Mouse (Mus musculus): Measurements from ENCODE around the gene Fbrsl1. TPM values are rescaled to one million over a fixed set of nuclear protein-coding genes. Genes with fewer than 3 reads are reported as not detected.

The Fbrsl1 gene
- polyA plus RNA-seq, 1 experiment from 2014 or later: 16.7 TPM

GRCm38 (mm10) chr5:110390631-110391030 is 57.7 kb downstream of the Fbrsl1 start:
- 74% methylated on average over 4 of the region's 4 CpGs for WGBS
- no peaks in the 10 kb centered on the region for H3K36me3 ChIP-seq (ENCODE audit: control insufficient read depth, insufficient read depth, low read length)
- no peak overlapping the region for H3K9ac ChIP-seq (ENCODE audit: low read depth, low read length)
- 0 out of 2 replicates have a peak overlapping the region, but pooled peaks have one; percentile 37 for H3K27ac ChIP-seq (ENCODE audit: low read depth, low read length)
- H3K9me3 ChIP-seq (ENCODE audit: control insufficient read depth, low read length): no peaks in the 10 kb centered on the region
- no peak overlapping the region for H3K4me3 ChIP-seq (ENCODE audit: low read length)
- peaks cover 12% of the 10 kb centered on the region for H3K4me1 ChIP-seq (ENCODE audit: control insufficient read depth, insufficient read depth, low read length)
- no peak for ATAC-seq (ENCODE audit: low FRiP score, low TSS enrichment)
- no peaks in the 10 kb centered on the region for H3K27me3 ChIP-seq (ENCODE audit: control insufficient read depth, insufficient read depth, low read length)
- H3K4me2 ChIP-seq (replicated peaks; ENCODE audit: low read depth, low read length): no peak overlapping the region

- ATAC-seq (ENCODE audit: low FRiP score, low TSS enrichment): 0 out of 2 replicates have a peak, but pooled peaks have one; percentile 0
- Histone ChIP-seq H3K27me3 (ENCODE audit: control insufficient read depth, insufficient read depth, low read length) (no peaks in the 10 kb centered on the region), H3K36me3 (ENCODE audit: control insufficient read depth, insufficient read depth, low read length) (no peaks in the 10 kb centered on the region), H3K4me1 (ENCODE audit: control insufficient read depth, insufficient read depth, low read length) (peaks cover 13% of the 10 kb centered on the region), H3K4me3 (ENCODE audit: low read length) (peak overlapping the region; percentile 74), H3K9ac (ENCODE audit: low read depth, low read length) (peak overlapping the region; percentile 67; the same call in 1 of the 2 replicates), H3K9me3 (ENCODE audit: control insufficient read depth, low read length) (no peaks in the 10 kb centered on the region), H3K27ac (ENCODE audit: low read depth, low read length) (no peak overlapping the region), H3K4me2 (replicated peaks; ENCODE audit: low read depth, low read length) (peak overlapping the region; percentile 60)
- 15% methylated on average over 8 of the region's 8 CpGs for WGBS
Observed at GRCm38 (mm10) chr5:110387332-110387731, 61.0 kb downstream of the Fbrsl1 start.

GRCm38 (mm10) chr5:110386371-110387330 is 61.7 kb downstream of the Fbrsl1 start:
- H3K36me3 ChIP-seq (ENCODE audit: control insufficient read depth, insufficient read depth, low read length): no peaks in the 10 kb centered on the region
- H3K9ac ChIP-seq (ENCODE audit: low read depth, low read length): peak overlapping the region; percentile 67
- under 1% methylated on average over 90 of the region's 90 CpGs for WGBS
- no peaks in the 10 kb centered on the region for H3K27me3 ChIP-seq (ENCODE audit: control insufficient read depth, insufficient read depth, low read length)
- H3K27ac ChIP-seq (ENCODE audit: low read depth, low read length): no peak overlapping the region
- H3K9me3 ChIP-seq (ENCODE audit: control insufficient read depth, low read length): no peaks in the 10 kb centered on the region
- peak overlapping the region; percentile 60 for H3K4me2 ChIP-seq (replicated peaks; ENCODE audit: low read depth, low read length)
- H3K4me1 ChIP-seq (ENCODE audit: control insufficient read depth, insufficient read depth, low read length): peaks cover 13% of the 10 kb centered on the region
- ATAC-seq (ENCODE audit: low FRiP score, low TSS enrichment): peak; percentile 88
- peak overlapping the region; percentile 74 for H3K4me3 ChIP-seq (ENCODE audit: low read length)

GRCm38 (mm10) chr5:110385263-110385662 is 63.0 kb downstream of the Fbrsl1 start:
- Histone ChIP-seq H3K27ac (ENCODE audit: low read depth, low read length) (no peak overlapping the region), H3K36me3 (ENCODE audit: control insufficient read depth, insufficient read depth, low read length) (no peaks in the 10 kb centered on the region), H3K4me3 (ENCODE audit: low read length) (no peak overlapping the region; the same call in 1 of the 2 replicates), H3K4me1 (ENCODE audit: control insufficient read depth, insufficient read depth, low read length) (peaks cover 13% of the 10 kb centered on the region), H3K9me3 (ENCODE audit: control insufficient read depth, low read length) (no peaks in the 10 kb centered on the region), H3K9ac (ENCODE audit: low read depth, low read length) (no peak overlapping the region), H3K4me2 (replicated peaks; ENCODE audit: low read depth, low read length) (peak overlapping the region; percentile 60; the same call in 1 of the 2 replicates), H3K27me3 (ENCODE audit: control insufficient read depth, insufficient read depth, low read length) (no peaks in the 10 kb centered on the region)
- no peak for ATAC-seq (ENCODE audit: low FRiP score, low TSS enrichment)
- WGBS: 62% methylated on average over 4 of the region's 4 CpGs

- H3K36me3 ChIP-seq (ENCODE audit: control insufficient read depth, insufficient read depth, low read length): peaks cover 1% of the 10 kb centered on the region; the same call in 1 of the 2 replicates
- H3K4me3 ChIP-seq (ENCODE audit: low read length): no peak overlapping the region
- H3K4me1 ChIP-seq (ENCODE audit: control insufficient read depth, insufficient read depth, low read length): peaks cover 13% of the 10 kb centered on the region
- ATAC-seq (ENCODE audit: low FRiP score, low TSS enrichment): no peak
- no peak overlapping the region for H3K27ac ChIP-seq (ENCODE audit: low read depth, low read length)
- no peaks in the 10 kb centered on the region for H3K9me3 ChIP-seq (ENCODE audit: control insufficient read depth, low read length)
- WGBS: 87% methylated on average over 6 of the region's 6 CpGs
- H3K9ac ChIP-seq (ENCODE audit: low read depth, low read length): no peak overlapping the region
- no peaks in the 10 kb centered on the region for H3K27me3 ChIP-seq (ENCODE audit: control insufficient read depth, insufficient read depth, low read length)
- no peak overlapping the region for H3K4me2 ChIP-seq (replicated peaks; ENCODE audit: low read depth, low read length)
Observed at GRCm38 (mm10) chr5:110384491-110384890, 63.8 kb downstream of the Fbrsl1 start.

- no peaks in the 10 kb centered on the region for H3K4me1 ChIP-seq (ENCODE audit: control insufficient read depth, insufficient read depth, low read length)
- H3K36me3 ChIP-seq (ENCODE audit: control insufficient read depth, insufficient read depth, low read length): peaks cover 39% of the 10 kb centered on the region
- H3K4me3 ChIP-seq (ENCODE audit: low read length): no peak overlapping the region
- H3K9me3 ChIP-seq (ENCODE audit: control insufficient read depth, low read length): no peaks in the 10 kb centered on the region
- no peak for ATAC-seq (ENCODE audit: low FRiP score, low TSS enrichment)
- 75% methylated on average over 4 of the region's 4 CpGs for WGBS
- H3K9ac ChIP-seq (ENCODE audit: low read depth, low read length): no peak overlapping the region
- H3K27me3 ChIP-seq (ENCODE audit: control insufficient read depth, insufficient read depth, low read length): no peaks in the 10 kb centered on the region
- no peak overlapping the region for H3K4me2 ChIP-seq (replicated peaks; ENCODE audit: low read depth, low read length)
- no peak overlapping the region for H3K27ac ChIP-seq (ENCODE audit: low read depth, low read length)
Observed at GRCm38 (mm10) chr5:110379823-110380222, 68.5 kb downstream of the Fbrsl1 start.

GRCm38 (mm10) chr5:110379086-110379485 is 69.2 kb downstream of the Fbrsl1 start:
- H3K4me2 ChIP-seq (replicated peaks; ENCODE audit: low read depth, low read length): no peak overlapping the region
- no peaks in the 10 kb centered on the region for H3K4me1 ChIP-seq (ENCODE audit: control insufficient read depth, insufficient read depth, low read length)
- peaks cover 42% of the 10 kb centered on the region for H3K36me3 ChIP-seq (ENCODE audit: control insufficient read depth, insufficient read depth, low read length)
- H3K9me3 ChIP-seq (ENCODE audit: control insufficient read depth, low read length): no peaks in the 10 kb centered on the region
- H3K4me3 ChIP-seq (ENCODE audit: low read length): no peak overlapping the region
- 91% methylated on average over 15 of the region's 15 CpGs for WGBS
- H3K9ac ChIP-seq (ENCODE audit: low read depth, low read length): no peak overlapping the region
- H3K27me3 ChIP-seq (ENCODE audit: control insufficient read depth, insufficient read depth, low read length): no peaks in the 10 kb centered on the region
- ATAC-seq (ENCODE audit: low FRiP score, low TSS enrichment): no peak
- H3K27ac ChIP-seq (ENCODE audit: low read depth, low read length): no peak overlapping the region

GRCm38 (mm10) chr5:110378181-110378583 is 70.1 kb downstream of the Fbrsl1 start:
- ATAC-seq (ENCODE audit: low FRiP score, low TSS enrichment): peak; percentile 53; the same call in 1 of the 2 replicates
- peaks cover 46% of the 10 kb centered on the region for H3K36me3 ChIP-seq (ENCODE audit: control insufficient read depth, insufficient read depth, low read length)
- WGBS: 38% methylated on average over 20 of the region's 20 CpGs

More at GRCm38 (mm10) chr5:110378181-110378583, 70.1 kb downstream of the Fbrsl1 start:
- no peaks in the 10 kb centered on the region for H3K4me1 ChIP-seq (ENCODE audit: control insufficient read depth, insufficient read depth, low read length)
- H3K4me2 ChIP-seq (replicated peaks; ENCODE audit: low read depth, low read length): no peak overlapping the region
- no peak overlapping the region for H3K4me3 ChIP-seq (ENCODE audit: low read length)
- no peaks in the 10 kb centered on the region for H3K27me3 ChIP-seq (ENCODE audit: control insufficient read depth, insufficient read depth, low read length)
- H3K9me3 ChIP-seq (ENCODE audit: control insufficient read depth, low read length): no peaks in the 10 kb centered on the region
- H3K27ac ChIP-seq (ENCODE audit: low read depth, low read length): no peak overlapping the region
- H3K9ac ChIP-seq (ENCODE audit: low read depth, low read length): no peak overlapping the region

Data from kidney, embryonic 14.5 days (tissue).